Mouse (Mus musculus) lung, embryonic 14.5 days (tissue): ENCODE measurements around the gene Myadml2. TPM values are rescaled to one million over a fixed set of nuclear protein-coding genes. Genes with fewer than 3 reads are reported as not detected.

Source experiments
- ATAC-seq: fragments of 200-750 bp; cut with Nextera tagmentation; 2 replicates; pipeline ENCODE4 v1.8.0; 2017; ENCODE audit warnings: mild to moderate bottlenecking, moderate TSS enrichment, moderate library complexity; ENCODE audit not compliant: insufficient read depth
- DNase-seq: peaks from one replicate; pipeline ENCODE4 v3.0.0-alpha.2; 2015
- H3K27ac ChIP-seq: fragments of 300-500 bp; sonication (generic); 2 replicates; pipeline ENCODE4 v1.5.1; 2014; ENCODE audit warnings: low read depth, mild to moderate bottlenecking, moderate library complexity
- H3K27me3 ChIP-seq: fragments of 300-500 bp; sonication (generic); 2 replicates; pipeline ENCODE4 v1.6.1; 2014; ENCODE audit warnings: low read length, control low read depth; ENCODE audit not compliant: insufficient read depth
- H3K36me3 ChIP-seq: fragments of 300-500 bp; sonication (generic); 2 replicates; pipeline ENCODE4 v1.6.1; 2014; ENCODE audit warnings: control low read depth; ENCODE audit not compliant: insufficient read depth
- H3K4me1 ChIP-seq: fragments of 300-500 bp; sonication (generic); 2 replicates; pipeline ENCODE4 v1.6.1; 2014; ENCODE audit warnings: antibody characterized with exemption, control low read depth; ENCODE audit not compliant: insufficient read depth
- H3K4me2 ChIP-seq: fragments of 300-500 bp; sonication (generic); 2 replicates; pipeline ENCODE4 v1.6.1; 2014; ENCODE audit warnings: mild to moderate bottlenecking
- H3K4me3 ChIP-seq: fragments of 300-500 bp; sonication (generic); 2 replicates; pipeline ENCODE4 v1.5.1; 2014; ENCODE audit warnings: low read depth, low read length
- H3K9ac ChIP-seq: fragments of 300-500 bp; sonication (generic); 2 replicates; pipeline ENCODE4 v1.6.1; 2014
- H3K9me3 ChIP-seq: fragments of 300-500 bp; sonication (generic); 2 replicates; pipeline ENCODE4 v1.6.1; 2016; ENCODE audit warnings: low read depth, low read length, control low read depth
- CTCF ChIP-seq: IDR thresholded peaks from 2 replicates; pipeline ENCODE4 v1.5.1; 2016; ENCODE audit warnings: antibody characterized with exemption, low read depth
- whole genome bisulfite sequencing: fragments of 180-500 bp; shearing (Covaris S2); extraction: QIAGEN DNeasy Blood & Tissue Kit; methylation state at CpG from one replicate; pipeline ENCODE4 v1.1.7; 2014; 5-methylcytosine and 5-hydroxymethylcytosine counted together
- polyA plus RNA-seq: library from polyadenylated mRNA; unstranded; fragments of >200 nt; fragmentation: Nextera tagmentation; extraction: Ambion mirVana; gene quantifications from 2 replicates; pipeline ENCODE4 v1.2.1, GENCODE M21; 2014

Myadml2 gene
- polyA plus RNA-seq, 1 experiment from 2014 or later: not detected

GRCm38 (mm10) chr11:120623961-120624679 lies 23.8 kb downstream of the Myadml2 start:
- Histone ChIP-seq H3K4me2 (peak overlapping the region; percentile 99), H3K36me3 (peaks cover 66% of the 10 kb centered on the region), H3K4me1 (peaks cover 3% of the 10 kb centered on the region; the same call in 1 of the 2 replicates), H3K27me3 (no peaks in the 10 kb centered on the region), H3K9ac (peak overlapping the region; percentile 63), H3K9me3 (no peaks in the 10 kb centered on the region), H3K4me3 (peak overlapping the region; percentile 96), H3K27ac (peak overlapping the region; percentile 77)
- TF ChIP-seq CTCF: peak; percentile 63
- DNase-seq (peak; percentile 78), ATAC-seq (peak; percentile 81)
- WGBS: 11% methylated on average over 30 of the region's 30 CpGs

GRCm38 (mm10) chr11:120622805-120623204 lies 25.2 kb downstream of the Myadml2 start:
- Histone ChIP-seq H3K9me3 (no peaks in the 10 kb centered on the region), H3K9ac (no peak overlapping the region), H3K27me3 (no peaks in the 10 kb centered on the region), H3K27ac (no peak overlapping the region), H3K4me2 (no peak overlapping the region), H3K36me3 (peaks cover 67% of the 10 kb centered on the region), H3K4me3 (no peak overlapping the region), H3K4me1 (peaks cover 3% of the 10 kb centered on the region; the same call in 1 of the 2 replicates)
- no peak for ATAC-seq
- TF ChIP-seq CTCF: no peak
- no peak for DNase-seq
- 89% methylated on average over 6 of the region's 6 CpGs for WGBS

- no peak overlapping the region for H3K4me2 ChIP-seq
- WGBS: 90% methylated on average over 14 of the region's 14 CpGs
- H3K9ac ChIP-seq: no peak overlapping the region
- no peak overlapping the region for H3K27ac ChIP-seq
- no peak for TF ChIP-seq CTCF
- H3K36me3 ChIP-seq: peaks cover 61% of the 10 kb centered on the region
- H3K27me3 ChIP-seq: no peaks in the 10 kb centered on the region
- H3K9me3 ChIP-seq: no peaks in the 10 kb centered on the region
- no peak for DNase-seq
- peaks cover 6% of the 10 kb centered on the region; the same call in 1 of the 2 replicates for H3K4me1 ChIP-seq
- no peak for ATAC-seq
- H3K4me3 ChIP-seq: no peak overlapping the region
These were observed 27.8 kb downstream of the Myadml2 start for GRCm38 (mm10) chr11:120620195-120620594.

GRCm38 (mm10) chr11:120618619-120619535 lies 29.1 kb downstream of the Myadml2 start:
- Histone ChIP-seq H3K27me3 (no peaks in the 10 kb centered on the region), H3K4me1 (peaks cover 4% of the 10 kb centered on the region; the same call in 1 of the 2 replicates), H3K36me3 (peaks cover 71% of the 10 kb centered on the region), H3K9ac (no peak overlapping the region), H3K27ac (no peak overlapping the region), H3K4me2 (no peak overlapping the region), H3K9me3 (no peaks in the 10 kb centered on the region), H3K4me3 (no peak overlapping the region)
- TF ChIP-seq CTCF: no peak
- ATAC-seq: no peak
- DNase-seq: no peak
- WGBS: 91% methylated on average over 25 of the region's 25 CpGs

GRCm38 (mm10) chr11:120617519-120618112 lies 30.3 kb downstream of the Myadml2 start, which contains the start of gene Pcyt2:
TSS of gene Pcyt2 (minus strand) at chr11:120617936.
- peak within 1 kb of the TSS; percentile 92 for H3K4me2 ChIP-seq
- under 1% methylated on average over 56 of the region's 56 CpGs for WGBS
- H3K4me1 ChIP-seq: peaks cover 4% of the 10 kb centered on the region; the same call in 1 of the 2 replicates
- peaks cover 71% of the 10 kb centered on the region for H3K36me3 ChIP-seq
- peak within 1 kb of the TSS; percentile 87 for H3K4me3 ChIP-seq
- H3K27me3 ChIP-seq: no peaks in the 10 kb centered on the region
- no peak for TF ChIP-seq CTCF
- DNase-seq (peak; percentile 95), ATAC-seq (peak; percentile 93)
- H3K27ac ChIP-seq: peak within 1 kb of the TSS; percentile 42; the same call in 1 of the 2 replicates
- H3K9me3 ChIP-seq: no peaks in the 10 kb centered on the region
- peak within 1 kb of the TSS; percentile 74 for H3K9ac ChIP-seq

GRCm38 (mm10) chr11:120616617-120617294 lies 31.2 kb downstream of the Myadml2 start:
- no peak for ATAC-seq
- Histone ChIP-seq H3K4me2 (peak overlapping the region; percentile 92), H3K27me3 (no peaks in the 10 kb centered on the region), H3K4me1 (peaks cover 4% of the 10 kb centered on the region; the same call in 1 of the 2 replicates), H3K9me3 (no peaks in the 10 kb centered on the region), H3K27ac (no peak overlapping the region), H3K4me3 (peak overlapping the region; percentile 87), H3K36me3 (peaks cover 72% of the 10 kb centered on the region), H3K9ac (peak overlapping the region; percentile 74)
- no peak for TF ChIP-seq CTCF
- no peak for DNase-seq
- 41% methylated on average over 4 of the region's 4 CpGs for WGBS
